Mouse (Mus musculus) MEL (cell line): ENCODE data around the gene Fscn3. TPM values are rescaled to one million over a fixed set of nuclear protein-coding genes. Genes with fewer than 3 reads are reported as not detected.

Source experiments
- DNase-seq: peaks from one replicate; pipeline ENCODE4 v3.0.0; 2011; ENCODE audit warnings: low read depth, low spot score
- H3K27ac ChIP-seq: 2 replicates; pipeline ENCODE4 v1.5.1; 2012; ENCODE audit warnings: low read depth, mild to moderate bottlenecking, control low read depth, low read length, moderate library complexity; ENCODE audit not compliant: control insufficient read depth
- H3K27me3 ChIP-seq, 2 experiments: fragments of 150-350 bp in 1 of 2; sonication (generic) in 1 of 2; 2 replicates each; pipeline ENCODE4 v1.6.1; 2012; ENCODE audit warnings: low read length in 2 of 2, mild to moderate bottlenecking in 2 of 2, improper control_type of control experiment in 1 of 2, moderate library complexity in 1 of 2; ENCODE audit not compliant: insufficient read depth in 2 of 2, control insufficient read depth in 1 of 2
- H3K36me3 ChIP-seq, 2 experiments: 2 replicates each; pipeline ENCODE4 v1.6.1; 2012 to 2014; ENCODE audit warnings: low read length in 2 of 2, improper control_type of control experiment in 1 of 2, inconsistent platforms in 1 of 2, mild to moderate bottlenecking in 1 of 2; ENCODE audit not compliant: insufficient read depth in 2 of 2, control insufficient read depth in 1 of 2
- H3K4me1 ChIP-seq, 2 experiments: fragments of 150-350 bp in 1 of 2; sonication (generic) in 1 of 2; 2 replicates each; pipeline ENCODE4 v1.6.1; 2012; ENCODE audit warnings: low read length in 2 of 2, improper control_type of control experiment in 1 of 2, mild to moderate bottlenecking in 1 of 2; ENCODE audit not compliant: insufficient read depth in 2 of 2, control insufficient read depth in 1 of 2
- H3K4me3 ChIP-seq, 2 experiments: fragments of 150-350 bp in 1 of 2; sonication (generic) in 1 of 2; 2 replicates each; pipeline ENCODE4 v1.5.1; 2012; ENCODE audit warnings: low read depth in 2 of 2, low read length in 2 of 2, mild to moderate bottlenecking in 2 of 2, moderate library complexity in 2 of 2, control low read depth in 1 of 2, improper control_type of control experiment in 1 of 2; ENCODE audit not compliant: control insufficient read depth in 1 of 2, insufficient read depth in 1 of 2
- H3K79me2 ChIP-seq: 2 replicates; pipeline ENCODE4 v1.6.1; 2012; ENCODE audit warnings: mild to moderate bottlenecking, low read length, moderate library complexity; ENCODE audit not compliant: control insufficient read depth, poor library complexity, insufficient read depth
- H3K9ac ChIP-seq: 2 replicates; pipeline ENCODE4 v1.6.1; 2012; ENCODE audit warnings: low read depth, mild to moderate bottlenecking, control low read depth, low read length, moderate library complexity; ENCODE audit not compliant: control insufficient read depth, poor library complexity, severe bottlenecking
- H3K9me3 ChIP-seq: fragments of 150-350 bp; sonication (generic); replicated peaks from 2 replicates; pipeline ENCODE4 v1.6.1; 2012; ENCODE audit warnings: mild to moderate bottlenecking, low read length, improper control_type of control experiment, moderate library complexity; ENCODE audit not compliant: insufficient read depth
- BHLHE40 ChIP-seq: IDR thresholded peaks from 2 replicates; pipeline ENCODE4 v1.6.1; 2012; ENCODE audit warnings: low read depth, mild to moderate bottlenecking, inconsistent platforms, low read length, improper control_type of control experiment, borderline replicate concordance
- CHD1 ChIP-seq: IDR thresholded peaks from 2 replicates; pipeline ENCODE4 v1.6.1; 2012; ENCODE audit warnings: low read depth, mild to moderate bottlenecking, inconsistent platforms, low read length, improper control_type of control experiment
- CHD2 ChIP-seq: IDR thresholded peaks from 2 replicates; pipeline ENCODE4 v1.6.1; 2011; ENCODE audit warnings: low read length, improper control_type of control experiment
- CTCF ChIP-seq, 3 experiments: IDR thresholded peaks in 2 of 3; conservative IDR thresholded peaks in 1 of 3; 2 replicates each; pipeline ENCODE4 v1.5.1; 2011 to 2012; ENCODE audit warnings: low read length in 3 of 3, low read depth in 2 of 3, mild to moderate bottlenecking in 2 of 3, improper control_type of control experiment in 1 of 3, inconsistent platforms in 1 of 3, mixed read lengths in 1 of 3, moderate library complexity in 1 of 3; ENCODE audit not compliant: control insufficient read depth in 1 of 3, insufficient read depth in 1 of 3, poor library complexity in 1 of 3, severe bottlenecking in 1 of 3
- E2F4 ChIP-seq: IDR thresholded peaks from 2 replicates; pipeline ENCODE4 v1.6.1; 2011; ENCODE audit warnings: low read depth, low read length, improper control_type of control experiment, borderline replicate concordance
- ELF1 ChIP-seq: IDR thresholded peaks from 2 replicates; pipeline ENCODE4 v1.6.1; 2014; ENCODE audit warnings: low read depth, mild to moderate bottlenecking, inconsistent platforms, low read length, improper control_type of control experiment, moderate library complexity
- EP300 ChIP-seq, 2 experiments: IDR thresholded peaks; 2 replicates each; pipeline ENCODE4 v1.6.1; 2011; ENCODE audit warnings: improper control_type of control experiment in 2 of 2, low read length in 2 of 2, low read depth in 1 of 2, mild to moderate bottlenecking in 1 of 2
- ETS1 ChIP-seq: IDR thresholded peaks from 2 replicates; pipeline ENCODE4 v1.6.1; 2012; ENCODE audit warnings: low read depth, mild to moderate bottlenecking, inconsistent platforms, low read length, improper control_type of control experiment, moderate library complexity
- GABPA ChIP-seq: IDR thresholded peaks from 2 replicates; pipeline ENCODE4 v1.6.1; 2012; ENCODE audit warnings: low read depth, mild to moderate bottlenecking, inconsistent platforms, low read length, improper control_type of control experiment, moderate library complexity
- GATA1 ChIP-seq: IDR thresholded peaks from 2 replicates; pipeline ENCODE4 v1.6.1; 2011; ENCODE audit warnings: low read depth, low read length, improper control_type of control experiment
- JUND ChIP-seq: IDR thresholded peaks from 2 replicates; pipeline ENCODE4 v1.6.1; 2011; ENCODE audit warnings: low read depth, mild to moderate bottlenecking, improper control_type of control experiment, low read length
- KAT2A ChIP-seq: conservative IDR thresholded peaks from 2 replicates; pipeline ENCODE4 v1.6.1; 2012; ENCODE audit warnings: low read depth, low read length, improper control_type of control experiment, inconsistent platforms
- MAX ChIP-seq: IDR thresholded peaks from 2 replicates; pipeline ENCODE4 v1.6.1; 2011; ENCODE audit warnings: low read length, improper control_type of control experiment
- MEF2A ChIP-seq: IDR thresholded peaks from 2 replicates; pipeline ENCODE4 v1.6.1; 2014; ENCODE audit warnings: low read depth, mild to moderate bottlenecking, inconsistent platforms, low read length, improper control_type of control experiment; ENCODE audit not compliant: poor library complexity, insufficient replicate concordance, severe bottlenecking; ENCODE audit errors: extremely low read depth
- MYB ChIP-seq: IDR thresholded peaks from 2 replicates; pipeline ENCODE4 v1.6.1; 2011; ENCODE audit warnings: mild to moderate bottlenecking, low read depth, low read length, improper control_type of control experiment
- NELFE ChIP-seq: IDR thresholded peaks from 2 replicates; pipeline ENCODE4 v1.6.1; 2011; ENCODE audit warnings: low read depth, low read length, improper control_type of control experiment
- NRF1 ChIP-seq: IDR thresholded peaks from 2 replicates; pipeline ENCODE4 v1.6.1; 2014; ENCODE audit warnings: low read depth, mild to moderate bottlenecking, inconsistent platforms, low read length, improper control_type of control experiment, moderate library complexity; ENCODE audit not compliant: poor library complexity, insufficient read depth, severe bottlenecking
- POLR2A ChIP-seq, 2 experiments: IDR thresholded peaks; 2 replicates each; pipeline ENCODE4 v1.6.1; 2011 to 2012; ENCODE audit warnings: low read length in 2 of 2, mild to moderate bottlenecking in 2 of 2, control low read depth in 1 of 2, improper control_type of control experiment in 1 of 2, low read depth in 1 of 2, moderate library complexity in 1 of 2; ENCODE audit not compliant: control insufficient read depth in 1 of 2, insufficient read depth in 1 of 2, poor library complexity in 1 of 2
- POLR2AphosphoS5 ChIP-seq: IDR thresholded peaks from 2 replicates; pipeline ENCODE4 v1.6.1; 2012; ENCODE audit warnings: low read depth, borderline replicate concordance, mild to moderate bottlenecking, inconsistent platforms, low read length, moderate library complexity, mixed read lengths
- SIN3A ChIP-seq: IDR thresholded peaks from 2 replicates; pipeline ENCODE4 v1.6.1; 2012; ENCODE audit warnings: low read length, improper control_type of control experiment, inconsistent platforms
- SMC3 ChIP-seq: IDR thresholded peaks from 2 replicates; pipeline ENCODE4 v1.6.1; 2011; ENCODE audit warnings: low read depth, low read length, improper control_type of control experiment
- TAL1 ChIP-seq: IDR thresholded peaks from 2 replicates; pipeline ENCODE4 v1.6.1; 2012; ENCODE audit warnings: mild to moderate bottlenecking, inconsistent platforms, low read length, moderate library complexity, mixed read lengths
- TBP ChIP-seq: IDR thresholded peaks from 2 replicates; pipeline ENCODE4 v1.8.0; 2011; ENCODE audit warnings: low read depth, low read length, improper control_type of control experiment
- UBTF ChIP-seq: IDR thresholded peaks from 2 replicates; pipeline ENCODE4 v1.6.1; 2012; ENCODE audit warnings: low read depth, mild to moderate bottlenecking, inconsistent platforms, low read length, improper control_type of control experiment, moderate library complexity, borderline replicate concordance; ENCODE audit not compliant: insufficient read depth
- USF2 ChIP-seq, 2 experiments: IDR thresholded peaks; 2 replicates each; pipeline ENCODE4 v1.6.1; 2011 to 2012; ENCODE audit warnings: improper control_type of control experiment in 2 of 2, low read length in 2 of 2, borderline replicate concordance in 1 of 2, inconsistent platforms in 1 of 2, low read depth in 1 of 2, mild to moderate bottlenecking in 1 of 2; ENCODE audit not compliant: insufficient read depth in 1 of 2
- ZC3H11A ChIP-seq: IDR thresholded peaks from 2 replicates; pipeline ENCODE4 v1.6.1; 2012; ENCODE audit warnings: low read depth, mild to moderate bottlenecking, inconsistent platforms, low read length, improper control_type of control experiment
- ZNF384 ChIP-seq: IDR thresholded peaks from 2 replicates; pipeline ENCODE4 v1.6.1; 2012; ENCODE audit warnings: low read depth, mild to moderate bottlenecking, inconsistent platforms, low read length, improper control_type of control experiment
- polyA plus RNA-seq, 2 experiments: library from polyadenylated mRNA; stranded (reverse) in 1 of 2; unstranded in 1 of 2; fragments of >175 nt in 1 of 2; fragments of >200 nt in 1 of 2; gene quantifications; 2 replicates each; pipeline versions ENCODE4 v1.2.1 to v1.2.4; 2012; ENCODE audit warnings: low replicate concordance in 2 of 2, low read depth in 1 of 2; ENCODE audit not compliant: insufficient read length in 2 of 2, insufficient read depth in 1 of 2, missing spikeins in 1 of 2
- total RNA-seq: library from RNA; depleted of rRNA; stranded (reverse); fragments of 300-350 nt; gene quantifications from 2 replicates; pipeline ENCODE4 v1.2.3, GENCODE M21; 2012

Gene Fscn3
- total and polyA plus RNA-seq, 3 experiments, result not detected

- no peak for TF ChIP-seq MEF2A
- no peak for TF ChIP-seq USF2 (IDR thresholded peaks at IDR 0.05; ENCODE audit: borderline replicate concordance in 1 of 2, insufficient read depth in 1 of 2, low read depth in 1 of 2, low read length in 2 of 2)
Observed at GRCm38 (mm10) chr6:28421469-28422000, 6.1 kb upstream of the Fscn3 start (continued).

GRCm38 (mm10) chr6:28422651-28423290 lies 4.8 kb upstream of the Fscn3 start:
- H3K9ac ChIP-seq, result peak overlapping the region; percentile 64

DNA sequence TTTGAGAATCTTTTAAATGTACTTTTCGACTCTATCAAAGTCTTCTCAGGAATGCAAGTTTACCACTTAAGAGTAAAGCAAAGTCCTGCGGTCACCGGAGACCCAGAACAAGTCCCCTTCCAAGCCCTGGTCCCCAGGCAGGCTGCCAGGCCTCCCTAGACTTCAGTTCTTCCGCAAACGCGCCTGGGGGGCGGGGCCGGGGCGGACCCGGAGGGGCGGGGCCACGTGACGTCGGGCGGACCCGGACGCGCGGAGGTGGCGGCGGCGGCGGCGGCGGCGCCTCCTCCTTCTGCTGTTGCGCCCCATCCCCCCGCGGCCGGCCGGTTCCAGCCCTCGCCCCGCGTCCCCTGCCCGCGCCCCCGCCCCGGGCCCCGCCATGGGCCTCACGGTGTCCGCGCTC lies 4.3 kb upstream of the Fscn3 start, which contains the start of gene Arf5:
TSS of gene Arf5 (plus strand) at position 248 of the 400 bp plus-strand sequence.
- DNase-seq, result peak; percentile 90
- peaks cover 0 to 17% of the 10 kb centered on the region in 2 experiments; a peak in 2 of 4 replicates for H3K36me3 ChIP-seq
- H3K79me2 ChIP-seq, result peaks cover 13% of the 10 kb centered on the region
- H3K9me3 ChIP-seq, result no peaks in the 10 kb centered on the region
- peak within 1 kb of the TSS; percentile 94 for H3K9ac ChIP-seq
- peak within 1 kb of the TSS; percentile 90 to 98 for H3K4me3 ChIP-seq
- no peaks in the 10 kb centered on the region for H3K27me3 ChIP-seq
- H3K4me1 ChIP-seq, result peaks cover 2 to 32% of the 10 kb centered on the region in 2 experiments
- H3K27ac ChIP-seq, result peak within 1 kb of the TSS; percentile 32
- TF ChIP-seq ELF1, result peak; percentile 78
- no peak for TF ChIP-seq TAL1
- TF ChIP-seq UBTF, result no peak
- no peak for TF ChIP-seq CHD1
- no peak for TF ChIP-seq E2F4
- no peak for TF ChIP-seq ETS1
- no peak for TF ChIP-seq USF2 (IDR thresholded peaks at IDR 0.05; ENCODE audit: borderline replicate concordance in 1 of 2, insufficient read depth in 1 of 2, low read depth in 1 of 2, low read length in 2 of 2)
- TF ChIP-seq NELFE, result peak; percentile 67
- no peak for TF ChIP-seq JUND
- TF ChIP-seq TBP, result 0 out of 2 replicates have a peak, but pooled peaks have one; percentile 8
- no peak for TF ChIP-seq MEF2A
- peak; percentile 17; the same call in 1 of the 2 replicates for TF ChIP-seq MAX
- TF ChIP-seq SMC3, result no peak
- peak in 1 of 2 experiments; percentile 66; a peak in 2 of 4 replicates for TF ChIP-seq POLR2A (IDR thresholded peaks at IDR 0.05; ENCODE audit: control insufficient read depth in 1 of 2, insufficient read depth in 1 of 2, low read depth in 1 of 2, low read length in 2 of 2, poor library complexity in 1 of 2)
- TF ChIP-seq POLR2AphosphoS5, result no peak
- no peak for TF ChIP-seq BHLHE40
- TF ChIP-seq EP300 (IDR thresholded peaks at IDR 0.05; ENCODE audit: low read depth in 1 of 2, low read length in 2 of 2), result no peak
- no peak for TF ChIP-seq CTCF (IDR thresholded peaks at IDR 0.05 in 2 of 3, conservative IDR thresholded peaks at IDR 0.05 in 1 of 3; ENCODE audit: control insufficient read depth in 1 of 3, insufficient read depth in 1 of 3, low read depth in 2 of 3, low read length in 3 of 3, poor library complexity in 1 of 3, severe bottlenecking in 1 of 3)
- TF ChIP-seq ZC3H11A, result no peak
- peak; percentile 59; the same call in 1 of the 2 replicates for TF ChIP-seq SIN3A
- no peak for TF ChIP-seq NRF1
- TF ChIP-seq GABPA, result no peak
- no peak for TF ChIP-seq KAT2A
- no peak for TF ChIP-seq CHD2
- TF ChIP-seq MYB, result no peak
- TF ChIP-seq GATA1, result no peak

More at GRCm38 (mm10) chr6:28422651-28423290, 4.8 kb upstream of the Fscn3 start:
- peaks cover 0 to 17% of the 10 kb centered on the region in 2 experiments; a peak in 2 of 4 replicates for H3K36me3 ChIP-seq
- H3K9me3 ChIP-seq, result no peaks in the 10 kb centered on the region
- peak overlapping the region; percentile 36 to 46 for H3K4me3 ChIP-seq
- no peak for DNase-seq
- H3K79me2 ChIP-seq, result peaks cover 13% of the 10 kb centered on the region
- peaks cover 2 to 32% of the 10 kb centered on the region in 2 experiments for H3K4me1 ChIP-seq
- H3K27ac ChIP-seq, result peak overlapping the region; percentile 32; the same call in 1 of the 2 replicates
- no peaks in the 10 kb centered on the region for H3K27me3 ChIP-seq
- no peak for TF ChIP-seq GABPA
- no peak for TF ChIP-seq ETS1
- TF ChIP-seq ZNF384, result peak; percentile 60
- TF ChIP-seq, all 39 proteins: peak for 1
